Mouse (Mus musculus) gastrocnemius, adult 18-20 months (tissue): ENCODE measurements around the gene Arhgdig. TPM values are rescaled to one million over a fixed set of nuclear protein-coding genes. Genes with fewer than 3 reads are reported as not detected.
"Not testable (repeated sequence)": the region's sequence is repeated elsewhere in the genome, so short reads cannot be mapped to it uniquely, and the experiment has no call there.

Experiments
- DNase-seq: peaks from one replicate; pipeline ENCODE4 v3.0.0; 2021; ENCODE audit warnings: low spot score
- total RNA-seq, 2 experiments: library from RNA; stranded (reverse); gene quantifications; 2 replicates each; pipeline ENCODE4 v1.2.3; 2021

Arhgdig gene
- total RNA-seq, 2 experiments from 2014 or later, result 1.2 to 1.4 TPM

- no peak for DNase-seq
Measured at GRCm38 (mm10) chr17:26206392-26206791, 1.2 kb downstream of the Arhgdig start.

- DNase-seq, result no peak
Measured at GRCm38 (mm10) chr17:26204766-26205165, 2.8 kb downstream of the Arhgdig start.

GRCm38 (mm10) chr17:26203321-26203811 lies 4.2 kb downstream of the Arhgdig start:
- no peak for DNase-seq

- peak; percentile 23 for DNase-seq
Measured at GRCm38 (mm10) chr17:26202737-26203136, 4.8 kb downstream of the Arhgdig start, which contains the start of gene Rgs11. Gene Rgs11, plus strand, starts transcription at chr17:26202951.

- DNase-seq, result no peak
Measured at GRCm38 (mm10) chr17:26201998-26202397, 5.6 kb downstream of the Arhgdig start.

GRCm38 (mm10) chr17:26200831-26201705 lies 6.5 kb downstream of the Arhgdig start:
- no peak for DNase-seq

GRCm38 (mm10) chr17:26198892-26199291 lies 8.7 kb downstream of the Arhgdig start, which contains the start of gene Pdia2:
Gene Pdia2, minus strand, starts transcription at chr17:26199087.
- DNase-seq, result no peak

- no peak for DNase-seq
Measured at GRCm38 (mm10) chr17:26192481-26193190, 14.9 kb downstream of the Arhgdig start.

GRCm38 (mm10) chr17:26191486-26191885 lies 16.1 kb downstream of the Arhgdig start:
- DNase-seq, result not testable (repeated sequence)

GRCm38 (mm10) chr17:26188091-26188805 lies 19.3 kb downstream of the Arhgdig start:
- DNase-seq, result no peak

- no peak for DNase-seq
Measured at GRCm38 (mm10) chr17:26187592-26187991, 20.0 kb downstream of the Arhgdig start.

GRCm38 (mm10) chr17:26181179-26181578 lies 26.4 kb downstream of the Arhgdig start:
- DNase-seq, result no peak

- no peak for DNase-seq
Measured at GRCm38 (mm10) chr17:26178611-26179010, 29.0 kb downstream of the Arhgdig start.

GRCm38 (mm10) chr17:26175248-26175647 lies 32.3 kb downstream of the Arhgdig start:
- not testable (repeated sequence) for DNase-seq

GRCm38 (mm10) chr17:26168039-26168438 lies 39.5 kb downstream of the Arhgdig start:
- DNase-seq, result no peak

- DNase-seq, result no peak
Measured at GRCm38 (mm10) chr17:26162736-26163135, 44.9 kb downstream of the Arhgdig start.

GRCm38 (mm10) chr17:26151886-26152630 lies 55.5 kb downstream of the Arhgdig start:
- peak; percentile 6 for DNase-seq
